Mouse (Mus musculus): ENCODE results near the gene Tspan9.

- TF ChIP-seq CTCF (IDR thresholded peaks at IDR 0.05; ENCODE audit: low read depth), result no peak
- TF ChIP-seq EP300 (optimal IDR thresholded peaks at IDR 0.05), result no peak
These were observed 73.1 kb downstream of the Tspan9 start for GRCm38 (mm10) chr6:128070072-128070872.
